Mouse (Mus musculus): ENCODE results near the gene Ikzf4.

- TF ChIP-seq CTCF (IDR thresholded peaks at IDR 0.05; ENCODE audit: low read depth, low read length) (no peak), POLR2A (IDR thresholded peaks at IDR 0.05; ENCODE audit: extremely low read depth, insufficient read depth, low read length) (no peak)
Measured at GRCm38 (mm10) chr10:128586546-128586945, 59.2 kb downstream of the Ikzf4 start.

All from liver, adult 2 months (tissue).